20 mouse cellular contexts compared by ENCODE assay signal in the genomic region with DNA sequence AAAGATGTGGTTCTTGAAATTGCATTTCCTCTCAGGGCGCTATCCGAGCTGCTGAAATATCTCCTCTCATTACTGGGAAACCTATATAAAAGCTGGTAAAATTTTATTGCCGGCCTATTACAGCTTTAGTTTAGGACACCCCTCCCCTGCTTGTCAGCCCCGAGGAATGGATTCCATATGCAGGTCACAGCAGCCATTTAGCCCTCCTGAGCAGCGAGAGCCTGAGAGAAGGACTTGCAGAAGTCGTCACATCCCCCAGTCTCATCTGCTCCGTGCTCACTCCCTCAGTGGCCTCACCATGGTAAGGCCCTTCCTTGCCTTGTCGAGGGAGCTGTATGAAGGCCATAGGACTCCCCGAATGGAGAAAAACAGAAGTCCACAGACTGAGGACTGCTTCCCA.
"Had no signal": no experiment of that assay in that cellular context is flagged by ENCODE, and none has a peak within 500 bp of the region (broad histone marks: within the 10 kb centered on the region; RNA-seq: fewer than 3 reads in every experiment).

No protein-coding gene starts in this region.

- H3K4me2 ChIP-seq: kidney, embryonic 15.5 days; limb, embryonic 15.5 days; liver, embryonic 11.5 days; lung, embryonic 14.5 days; midbrain, embryonic 12.5 days; midbrain, embryonic 15.5 days had no signal

- H3K27ac ChIP-seq: kidney, embryonic 15.5 days; limb, embryonic 15.5 days; liver, embryonic 14.5 days; macrophage; midbrain, embryonic 12.5 days; midbrain, embryonic 15.5 days; stomach, postnatal 0 days had no signal

- ATAC-seq: intestine, postnatal 0 days; liver, postnatal 0 days; lung, postnatal 0 days; midbrain, embryonic 15.5 days had no signal

- H3K27me3 ChIP-seq: kidney, embryonic 15.5 days; midbrain, embryonic 15.5 days had no signal

- H3K9me3 ChIP-seq: kidney, embryonic 15.5 days; limb, embryonic 15.5 days; midbrain, embryonic 12.5 days; midbrain, embryonic 15.5 days had no signal

- H3K4me3 ChIP-seq: kidney, embryonic 15.5 days; limb, embryonic 15.5 days; midbrain, embryonic 12.5 days; midbrain, embryonic 15.5 days had no signal

- H3K4me1 ChIP-seq: kidney, embryonic 15.5 days had no signal

- DNase-seq: kidney, adult 2 months; kidney, postnatal 10 days; kidney, postnatal 36 days; layer of hippocampus, postnatal 36 days; liver, postnatal 0 days; lung, embryonic 14.5 days; right cerebral cortex, postnatal 4 days; thymus, adult 2 months; thymus, postnatal 14 days; thymus, postnatal 4 days had no signal

- H3K9ac ChIP-seq: kidney, embryonic 15.5 days; limb, embryonic 15.5 days; liver, embryonic 14.5 days; liver, postnatal 0 days; lung, embryonic 14.5 days; midbrain, embryonic 12.5 days; midbrain, embryonic 15.5 days had no signal

- H3K36me3 ChIP-seq: kidney, embryonic 15.5 days; limb, embryonic 15.5 days; midbrain, embryonic 12.5 days; midbrain, embryonic 15.5 days had no signal
